Mouse (Mus musculus): ENCODE measurements around the gene Hspb1.
A peak's percentile ranks its signal among the peaks of the same experiment; 100 is the strongest.

The Hspb1 gene

GRCm38 (mm10) chr5:135887675-135888102 is at the start of gene Hspb1:
Gene Hspb1 (plus strand): TSS chr5:135887919.
- no peak for DNase-seq (ENCODE audit: low read depth)

GRCm38 (mm10) chr5:135841651-135842050 is 46.1 kb upstream of the Hspb1 start:
- no peak for DNase-seq (ENCODE audit: low read depth)

GRCm38 (mm10) chr5:135843418-135843817 is 44.3 kb upstream of the Hspb1 start:
- DNase-seq (ENCODE audit: low read depth): peak; percentile 44

GRCm38 (mm10) chr5:135845676-135846320 is 41.9 kb upstream of the Hspb1 start:
- DNase-seq (ENCODE audit: low read depth): no peak

GRCm38 (mm10) chr5:135847460-135847859 is 40.3 kb upstream of the Hspb1 start:
- DNase-seq (ENCODE audit: low read depth): no peak

GRCm38 (mm10) chr5:135847881-135848280 is 39.8 kb upstream of the Hspb1 start:
- no peak for DNase-seq (ENCODE audit: low read depth)

- no peak for DNase-seq (ENCODE audit: low read depth)
These were observed 36.7 kb upstream of the Hspb1 start for GRCm38 (mm10) chr5:135851024-135851423.

GRCm38 (mm10) chr5:135851481-135851880 is 36.2 kb upstream of the Hspb1 start:
- no peak for DNase-seq (ENCODE audit: low read depth)

GRCm38 (mm10) chr5:135852421-135852820 is 35.3 kb upstream of the Hspb1 start:
- DNase-seq (ENCODE audit: low read depth): no peak

- DNase-seq (ENCODE audit: low read depth): no peak
These were observed 34.0 kb upstream of the Hspb1 start for GRCm38 (mm10) chr5:135853731-135854130.

- peak; percentile 41 for DNase-seq (ENCODE audit: low read depth)
These were observed 32.6 kb upstream of the Hspb1 start for GRCm38 (mm10) chr5:135855156-135855555.

GRCm38 (mm10) chr5:135866662-135867061 is 21.1 kb upstream of the Hspb1 start:
- no peak for DNase-seq (ENCODE audit: low read depth)

GRCm38 (mm10) chr5:135867637-135868593 is 19.8 kb upstream of the Hspb1 start:
- DNase-seq (ENCODE audit: low read depth): no peak

- DNase-seq (ENCODE audit: low read depth): no peak
These were observed 19.1 kb upstream of the Hspb1 start for GRCm38 (mm10) chr5:135868653-135869052.

- no peak for DNase-seq (ENCODE audit: low read depth)
These were observed 17.9 kb upstream of the Hspb1 start for GRCm38 (mm10) chr5:135869661-135870423.

- DNase-seq (ENCODE audit: low read depth): no peak
These were observed 17.2 kb upstream of the Hspb1 start for GRCm38 (mm10) chr5:135870505-135870904.

GRCm38 (mm10) chr5:135872996-135873395 is 14.7 kb upstream of the Hspb1 start:
- DNase-seq (ENCODE audit: low read depth): no peak

GRCm38 (mm10) chr5:135873753-135874152 is 14.0 kb upstream of the Hspb1 start:
- DNase-seq (ENCODE audit: low read depth): no peak

- peak; percentile 41 for DNase-seq (ENCODE audit: low read depth)
These were observed 10.5 kb upstream of the Hspb1 start for GRCm38 (mm10) chr5:135877180-135877579.

GRCm38 (mm10) chr5:135877831-135878231 is 9.9 kb upstream of the Hspb1 start:
- peak; percentile 29 for DNase-seq (ENCODE audit: low read depth)

GRCm38 (mm10) chr5:135879449-135880158 is 8.1 kb upstream of the Hspb1 start:
- DNase-seq (ENCODE audit: low read depth): no peak

- DNase-seq (ENCODE audit: low read depth): no peak
These were observed 3.1 kb upstream of the Hspb1 start for GRCm38 (mm10) chr5:135884641-135885040.

Data from c-Kit-positive CD71-positive TER-119-negative erythroid progenitor cells, embryonic 14.5 days (primary cell).